Mouse (Mus musculus): ENCODE measurements at regions not wholly inside any gene's neighbourhood (a gene's known extent, or its start where the extent isn't known, plus 50 kb on each side); places are given as distances from the start of the nearest gene placed in this dataset.

DNA sequence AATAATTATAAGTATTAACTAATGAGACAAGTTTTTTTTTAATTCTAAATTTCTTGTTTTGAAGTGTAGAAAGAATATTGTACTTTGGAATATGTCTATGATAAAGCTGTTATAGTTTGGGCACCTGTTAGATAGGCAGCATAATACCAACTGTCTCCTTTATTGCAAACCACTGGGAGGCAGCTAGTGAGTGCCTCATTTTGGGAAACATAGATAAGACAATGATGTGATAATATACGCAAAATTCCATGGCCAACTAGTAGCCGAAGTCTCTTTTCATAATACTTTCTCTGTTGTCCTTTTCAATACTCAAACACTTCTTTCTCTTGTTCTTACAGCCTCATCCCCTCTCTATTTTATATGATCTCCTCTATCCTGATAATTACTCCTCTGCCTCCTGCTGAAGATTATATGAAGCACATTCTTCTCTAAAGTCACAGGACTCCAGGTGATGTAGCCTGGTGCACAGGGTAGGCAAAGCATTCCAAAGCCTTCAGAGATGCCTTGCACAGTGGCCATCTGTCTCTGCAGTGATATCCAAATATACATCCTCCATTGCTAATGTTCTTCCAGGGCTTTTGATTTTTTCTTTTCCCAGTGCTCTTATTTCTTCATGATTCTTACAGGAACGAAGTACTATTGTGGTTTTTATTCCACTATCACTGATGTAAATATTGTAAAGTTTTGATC, 259.9 kb downstream of the Pdha2 start:
- no peak overlapping the region for H3K4me2 ChIP-seq (replicated peaks)
- H3K9me3 ChIP-seq, result no peaks in the 10 kb centered on the region
- H3K27me3 ChIP-seq, result no peaks in the 10 kb centered on the region
- no peaks in the 10 kb centered on the region for H3K36me3 ChIP-seq
- H3K27ac ChIP-seq (replicated peaks), result no peak overlapping the region
- H3K4me3 ChIP-seq, result no peak overlapping the region
- ATAC-seq (ENCODE audit: low FRiP score, low read depth), result no peak
- no peak overlapping the region for H3K9ac ChIP-seq (replicated peaks)
- 85% methylated on average over 3 of the region's 3 CpGs for WGBS
- H3K4me1 ChIP-seq, result peaks cover 3% of the 10 kb centered on the region; the same call in 1 of the 2 replicates

DNA sequence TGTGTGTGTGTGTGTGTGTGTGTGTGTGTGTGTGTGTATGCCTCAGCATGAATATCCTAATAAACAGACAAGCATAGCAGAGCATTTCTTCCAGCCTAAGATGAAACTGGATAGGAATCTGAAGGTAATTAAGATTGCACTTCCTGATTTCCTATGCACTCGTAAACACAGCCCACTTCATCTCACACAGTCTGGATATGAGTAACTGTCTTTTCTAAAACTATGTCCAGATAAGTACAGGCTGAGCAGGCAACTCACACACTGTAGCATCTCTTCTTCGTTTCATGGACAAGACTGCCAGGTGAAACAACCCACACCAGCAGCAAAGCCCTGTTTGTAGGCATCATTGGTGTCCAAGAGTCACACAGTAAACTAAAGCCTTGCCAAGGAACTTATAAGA, 261.1 kb downstream of the Pdha2 start:
- H3K36me3 ChIP-seq, result no peaks in the 10 kb centered on the region
- H3K4me3 ChIP-seq, result no peak overlapping the region
- no peak for ATAC-seq (ENCODE audit: low FRiP score, low read depth)
- peaks cover 3% of the 10 kb centered on the region; the same call in 1 of the 2 replicates for H3K4me1 ChIP-seq
- no peak overlapping the region for H3K27ac ChIP-seq (replicated peaks)
- no peak overlapping the region for H3K9ac ChIP-seq (replicated peaks)
- 73% methylated on average over 2 of the region's 2 CpGs for WGBS
- H3K9me3 ChIP-seq, result no peaks in the 10 kb centered on the region
- H3K27me3 ChIP-seq, result no peaks in the 10 kb centered on the region
- H3K4me2 ChIP-seq (replicated peaks), result no peak overlapping the region

DNA sequence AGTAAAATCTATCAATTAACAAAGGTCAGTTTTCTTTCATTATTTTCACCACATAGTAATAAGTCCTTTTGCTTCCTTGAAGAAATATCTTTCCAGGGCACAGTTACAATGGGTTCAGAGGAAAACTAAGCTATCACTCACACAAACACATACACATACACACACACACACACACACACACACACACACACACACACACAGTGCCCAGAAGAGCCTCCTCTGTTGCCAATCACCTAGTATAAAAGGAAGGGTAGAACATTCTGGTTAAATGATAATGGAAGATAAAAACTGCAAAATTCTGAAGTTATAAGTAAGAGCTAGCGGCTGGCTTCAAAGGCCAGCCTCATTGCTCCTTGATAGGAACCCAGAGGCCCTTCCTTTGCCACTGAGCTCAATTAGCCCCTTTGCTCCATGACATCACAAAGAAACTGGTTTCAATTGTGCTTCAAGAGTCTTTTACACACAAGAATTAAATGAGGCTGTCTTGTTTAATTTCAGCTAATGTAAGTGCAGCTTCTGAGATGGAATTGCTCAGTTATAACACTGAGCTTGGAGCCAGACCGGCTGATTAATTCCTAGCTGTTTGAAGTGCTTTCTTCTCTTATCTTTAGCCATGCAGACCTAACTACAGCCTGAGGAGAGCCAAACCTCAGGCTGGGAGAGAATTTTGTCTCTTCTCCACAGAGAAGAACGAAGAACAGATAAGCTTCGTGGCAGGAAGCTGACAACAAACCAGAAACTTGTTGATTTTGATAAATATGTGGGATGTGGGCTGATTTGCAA, 262.1 kb downstream of the Pdha2 start:
- peak; percentile 69 for ATAC-seq (ENCODE audit: low FRiP score, low read depth)
- H3K27me3 ChIP-seq, result no peaks in the 10 kb centered on the region
- WGBS, result 53% methylated on average over 4 of the region's 4 CpGs
- H3K9ac ChIP-seq (replicated peaks), result no peak overlapping the region
- no peak overlapping the region for H3K4me2 ChIP-seq (replicated peaks)
- peaks cover 3% of the 10 kb centered on the region; the same call in 1 of the 2 replicates for H3K4me1 ChIP-seq
- no peaks in the 10 kb centered on the region for H3K36me3 ChIP-seq
- H3K27ac ChIP-seq (replicated peaks), result no peak overlapping the region
- H3K9me3 ChIP-seq, result no peaks in the 10 kb centered on the region
- H3K4me3 ChIP-seq, result no peak overlapping the region

DNA sequence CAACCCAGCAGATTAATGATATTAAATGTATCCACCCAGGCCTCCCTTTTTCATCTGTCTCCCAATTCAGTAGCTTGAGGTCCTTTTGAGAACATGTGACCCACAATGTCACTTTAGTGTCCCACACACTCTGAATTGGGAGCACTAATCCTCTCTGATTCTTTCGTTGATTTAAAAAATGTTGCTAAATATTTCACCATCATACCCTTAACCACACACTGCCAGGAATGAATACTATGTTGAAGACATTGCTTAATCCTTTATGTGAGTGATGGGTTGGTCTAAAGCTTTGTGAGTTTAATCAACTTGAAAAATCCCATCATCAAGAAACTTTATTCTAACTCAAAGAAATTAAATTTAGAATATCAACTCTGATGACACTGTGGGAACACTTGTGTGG, 269.7 kb downstream of the Pdha2 start:
- H3K4me2 ChIP-seq (replicated peaks), result no peak overlapping the region
- H3K4me3 ChIP-seq, result no peak overlapping the region
- H3K27me3 ChIP-seq, result no peaks in the 10 kb centered on the region
- H3K9me3 ChIP-seq, result no peaks in the 10 kb centered on the region
- no peak for ATAC-seq (ENCODE audit: low FRiP score, low read depth)
- no peaks in the 10 kb centered on the region for H3K4me1 ChIP-seq
- H3K27ac ChIP-seq (replicated peaks), result no peak overlapping the region
- 76% methylated on average over 1 of the region's 1 CpGs for WGBS
- no peaks in the 10 kb centered on the region for H3K36me3 ChIP-seq
- H3K9ac ChIP-seq (replicated peaks), result no peak overlapping the region

DNA sequence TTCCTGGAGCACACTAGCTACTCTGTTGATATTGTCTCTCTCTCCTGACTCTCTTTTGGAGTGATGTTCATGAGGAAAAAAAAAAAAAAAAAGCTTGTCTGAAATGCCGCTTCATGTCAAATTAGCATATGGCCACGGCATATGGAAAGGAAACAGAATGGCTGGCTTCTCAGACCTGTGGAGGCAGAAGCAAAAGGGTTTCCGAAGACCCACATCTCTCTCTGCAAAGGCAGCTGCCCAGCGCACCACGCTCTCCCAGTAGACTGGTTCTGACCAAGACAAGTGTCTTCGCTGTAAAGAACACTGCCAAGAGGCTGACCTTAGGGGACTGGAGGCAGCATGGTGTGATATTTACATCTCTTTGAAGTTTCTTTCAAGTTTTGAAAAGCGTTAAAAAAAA, 270.3 kb downstream of the Pdha2 start:
- H3K9me3 ChIP-seq, result no peaks in the 10 kb centered on the region
- WGBS, result 80% methylated on average over 7 of the region's 7 CpGs
- H3K4me1 ChIP-seq, result no peaks in the 10 kb centered on the region
- H3K27me3 ChIP-seq, result no peaks in the 10 kb centered on the region
- no peak overlapping the region for H3K4me3 ChIP-seq
- H3K36me3 ChIP-seq, result no peaks in the 10 kb centered on the region
- no peak overlapping the region for H3K27ac ChIP-seq (replicated peaks)
- ATAC-seq (ENCODE audit: low FRiP score, low read depth), result no peak; the same call in 1 of the 2 replicates
- no peak overlapping the region for H3K9ac ChIP-seq (replicated peaks)
- no peak overlapping the region for H3K4me2 ChIP-seq (replicated peaks)

DNA sequence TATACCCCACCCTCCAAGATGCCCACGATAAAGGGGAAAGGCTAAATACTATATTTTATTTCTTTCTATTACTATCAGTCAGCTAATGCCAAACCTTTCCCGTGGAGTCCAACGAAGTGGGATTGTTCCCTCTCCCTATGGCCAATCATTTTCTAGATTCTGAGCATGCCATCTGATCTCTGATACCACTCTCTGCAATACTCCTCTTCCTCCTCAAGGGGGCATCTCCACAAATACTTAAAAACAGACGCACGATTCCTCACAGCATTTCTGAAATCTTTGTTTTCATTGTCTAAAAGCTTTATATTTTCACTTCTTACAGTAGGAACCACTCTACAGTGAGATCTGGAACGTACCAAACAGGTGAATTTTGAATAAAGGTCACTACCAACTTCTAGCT, 270.8 kb downstream of the Pdha2 start:
- no peaks in the 10 kb centered on the region for H3K27me3 ChIP-seq
- ATAC-seq (ENCODE audit: low FRiP score, low read depth), result no peak
- H3K9ac ChIP-seq (replicated peaks), result no peak overlapping the region
- 90% methylated on average over 6 of the region's 6 CpGs for WGBS
- H3K4me1 ChIP-seq, result no peaks in the 10 kb centered on the region
- no peak overlapping the region for H3K27ac ChIP-seq (replicated peaks)
- no peaks in the 10 kb centered on the region for H3K36me3 ChIP-seq
- no peak overlapping the region for H3K4me2 ChIP-seq (replicated peaks)
- no peaks in the 10 kb centered on the region for H3K9me3 ChIP-seq
- no peak overlapping the region for H3K4me3 ChIP-seq

DNA sequence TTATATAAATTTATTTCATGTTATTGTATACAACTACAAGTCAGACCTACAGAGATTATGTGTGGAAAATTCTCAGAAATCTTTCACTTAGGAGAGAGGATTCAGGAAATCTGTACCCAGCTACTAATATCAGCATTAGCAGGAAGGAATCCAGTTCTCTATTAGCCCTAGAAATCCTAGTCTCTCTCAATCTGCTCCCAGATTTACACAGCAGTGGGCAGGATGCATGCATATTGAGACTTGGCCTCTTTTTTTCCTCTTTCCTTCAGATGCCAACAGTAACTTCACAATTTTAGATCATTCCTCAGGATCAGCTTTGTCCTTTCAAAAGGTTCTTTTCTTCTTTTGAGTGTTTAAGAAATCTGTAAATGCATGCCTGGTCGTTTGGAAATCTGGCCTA, 279.0 kb downstream of the Pdha2 start:
- ATAC-seq (ENCODE audit: low FRiP score, low read depth), result no peak
- 53% methylated on average over 1 of the region's 1 CpGs for WGBS

DNA sequence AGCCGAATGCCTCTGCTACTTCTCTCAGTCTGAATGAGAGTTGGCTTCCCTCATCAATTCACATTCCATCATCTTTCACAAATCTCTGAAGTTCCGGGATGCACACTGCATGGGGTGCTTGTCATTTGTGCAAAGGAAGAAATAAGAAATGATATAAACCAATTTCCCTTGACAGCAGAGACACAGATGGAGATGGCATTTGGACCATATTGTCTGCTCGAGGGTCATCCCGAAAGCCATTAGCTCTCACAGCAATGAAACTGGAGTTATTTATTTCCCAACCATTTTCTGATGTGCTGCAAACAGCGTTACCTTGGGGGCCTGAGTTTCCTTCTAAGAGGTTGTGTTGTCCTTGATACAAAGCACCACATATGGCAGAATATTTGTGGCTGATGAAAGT, 285.5 kb downstream of the Pdha2 start:
- Histone ChIP-seq H3K9ac (replicated peaks) (no peak overlapping the region), H3K4me3 (no peak overlapping the region), H3K9me3 (no peaks in the 10 kb centered on the region), H3K4me2 (replicated peaks) (no peak overlapping the region), H3K27ac (replicated peaks) (no peak overlapping the region), H3K27me3 (no peaks in the 10 kb centered on the region), H3K36me3 (no peaks in the 10 kb centered on the region), H3K4me1 (no peaks in the 10 kb centered on the region)
- WGBS, result 93% methylated on average over 5 of the region's 5 CpGs
- ATAC-seq (ENCODE audit: low FRiP score, low read depth), result no peak

More for the DNA sequence above, 279.0 kb downstream of the Pdha2 start:
- Histone ChIP-seq H3K27ac (replicated peaks) (no peak overlapping the region), H3K27me3 (no peaks in the 10 kb centered on the region), H3K9ac (replicated peaks) (no peak overlapping the region), H3K9me3 (no peaks in the 10 kb centered on the region), H3K4me1 (no peaks in the 10 kb centered on the region), H3K4me2 (replicated peaks) (no peak overlapping the region), H3K36me3 (no peaks in the 10 kb centered on the region), H3K4me3 (no peak overlapping the region)

DNA sequence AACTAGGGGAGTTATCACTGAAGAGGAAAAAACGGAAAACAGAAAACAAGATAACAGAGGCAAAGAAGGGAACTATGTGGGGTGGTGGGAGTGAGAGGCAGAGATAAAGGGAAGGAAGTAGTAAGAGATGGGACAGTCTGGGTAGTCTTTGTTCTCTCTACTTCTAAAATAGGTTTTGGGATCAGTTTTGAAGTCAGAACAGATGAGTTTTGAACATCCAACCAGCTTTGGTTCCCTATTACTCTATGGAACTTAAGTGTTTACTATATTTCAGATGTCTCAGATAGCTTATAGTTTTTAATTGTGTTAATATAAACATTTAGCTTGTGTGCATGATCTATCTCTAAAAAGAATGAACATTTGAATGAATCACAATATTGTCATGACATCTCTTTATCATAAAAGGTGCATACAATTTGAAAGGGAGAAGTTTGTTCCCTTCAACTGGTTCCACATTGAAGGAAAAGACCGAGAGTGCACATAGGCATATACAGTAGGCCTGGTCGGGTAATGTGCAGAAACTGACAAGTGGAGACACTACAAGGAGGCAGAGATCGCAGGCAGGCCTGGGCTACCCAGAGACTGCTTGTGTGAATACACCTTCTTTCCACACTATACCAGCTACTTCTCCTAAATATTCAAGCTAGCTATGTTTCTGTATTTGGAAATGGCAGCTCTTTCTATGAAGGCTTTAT, 335.8 kb downstream of the Pdha2 start:
- WGBS, result 90% methylated on average over 4 of the region's 4 CpGs
- no peak overlapping the region for H3K27ac ChIP-seq (replicated peaks)
- no peak for ATAC-seq (ENCODE audit: low FRiP score, low read depth)
- H3K9me3 ChIP-seq, result no peaks in the 10 kb centered on the region
- H3K4me2 ChIP-seq (replicated peaks), result no peak overlapping the region
- no peaks in the 10 kb centered on the region for H3K27me3 ChIP-seq
- no peak overlapping the region for H3K4me3 ChIP-seq
- H3K4me1 ChIP-seq, result no peaks in the 10 kb centered on the region
- no peak overlapping the region for H3K9ac ChIP-seq (replicated peaks)
- H3K36me3 ChIP-seq, result no peaks in the 10 kb centered on the region

DNA sequence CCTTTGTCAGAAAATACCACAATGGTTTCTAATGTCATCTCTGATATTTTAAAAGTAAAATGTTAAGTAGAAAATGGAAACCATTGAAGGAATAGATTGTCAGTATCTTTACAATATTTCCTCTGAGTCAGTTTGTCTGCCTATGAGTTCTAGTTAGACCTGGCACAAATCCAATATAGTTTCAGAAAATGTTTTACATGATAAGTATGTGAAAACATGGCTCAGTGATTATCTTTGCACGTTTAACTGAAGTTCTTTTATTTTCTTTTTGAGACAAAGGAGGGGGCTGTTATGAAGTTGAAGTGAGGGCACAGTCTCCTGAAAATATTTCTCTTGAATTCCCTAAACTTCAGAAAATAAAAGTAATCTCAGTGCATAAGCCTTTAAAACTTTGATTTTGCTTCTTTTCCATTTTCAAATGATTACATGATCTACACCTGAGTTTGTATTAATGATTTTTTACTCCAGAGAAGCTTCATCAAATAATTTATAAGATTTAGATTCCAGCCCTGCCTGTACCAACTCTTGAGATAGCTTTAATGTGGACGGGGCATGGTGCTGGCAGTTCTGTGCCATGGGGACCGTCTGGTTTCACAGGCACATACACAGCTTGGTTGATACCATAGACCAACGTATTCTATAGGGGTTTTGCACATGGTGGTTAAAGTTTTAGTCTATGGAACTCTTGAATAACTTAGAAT, 336.5 kb downstream of the Pdha2 start:
- no peak overlapping the region for H3K4me2 ChIP-seq (replicated peaks)
- H3K27ac ChIP-seq (replicated peaks), result no peak overlapping the region
- ATAC-seq (ENCODE audit: low FRiP score, low read depth), result no peak
- H3K4me3 ChIP-seq, result no peak overlapping the region
- H3K27me3 ChIP-seq, result no peaks in the 10 kb centered on the region
- H3K36me3 ChIP-seq, result no peaks in the 10 kb centered on the region
- no peaks in the 10 kb centered on the region for H3K4me1 ChIP-seq
- H3K9ac ChIP-seq (replicated peaks), result no peak overlapping the region
- no peaks in the 10 kb centered on the region for H3K9me3 ChIP-seq
- WGBS, result 76% methylated on average over 4 of the region's 4 CpGs

DNA sequence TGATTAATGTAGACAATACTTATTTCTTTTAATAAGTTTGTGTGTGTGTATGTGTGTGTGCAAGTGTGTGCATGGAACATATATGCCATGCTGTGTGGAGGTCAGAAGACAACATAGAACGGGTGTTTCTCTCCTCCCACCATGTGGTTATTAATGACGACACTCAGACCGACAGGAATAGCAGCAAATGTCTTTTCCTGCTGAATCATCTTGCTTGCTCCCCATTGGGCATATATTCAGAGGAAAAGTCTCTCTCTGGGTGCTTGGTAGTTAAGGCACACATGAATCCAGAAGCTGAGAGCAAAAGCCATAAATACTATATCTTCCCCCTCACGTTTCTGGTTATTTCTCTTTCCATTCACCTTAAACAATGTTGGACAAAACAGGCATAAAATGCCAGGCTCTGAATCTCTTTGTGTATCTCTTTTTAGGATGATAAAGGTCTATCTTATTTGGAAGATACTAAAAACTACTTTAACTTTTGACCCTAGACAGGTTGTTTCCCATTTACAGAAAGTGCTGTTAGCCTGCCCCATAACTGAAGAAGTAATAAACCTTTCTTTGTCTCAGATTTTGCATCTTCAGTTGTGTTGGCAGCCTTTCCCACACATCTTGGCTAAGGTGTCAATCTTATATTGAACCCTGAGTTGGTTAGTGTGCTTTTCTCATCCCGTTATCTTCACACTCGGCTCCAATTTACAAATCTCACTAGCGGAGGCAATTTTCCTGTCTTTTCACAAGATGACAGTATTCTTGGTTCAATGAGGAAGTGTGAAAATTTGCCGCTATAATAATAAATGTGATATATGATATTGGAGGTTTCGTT, 337.9 kb downstream of the Pdha2 start:
- Histone ChIP-seq H3K9ac (replicated peaks) (no peak overlapping the region), H3K4me1 (no peaks in the 10 kb centered on the region), H3K9me3 (no peaks in the 10 kb centered on the region), H3K27ac (replicated peaks) (no peak overlapping the region), H3K4me3 (no peak overlapping the region), H3K27me3 (no peaks in the 10 kb centered on the region), H3K36me3 (no peaks in the 10 kb centered on the region), H3K4me2 (replicated peaks) (no peak overlapping the region)
- 88% methylated on average over 9 of the region's 9 CpGs for WGBS
- ATAC-seq (ENCODE audit: low FRiP score, low read depth), result no peak
